Mouse (Mus musculus) liver, embryonic 14.5 days (tissue): ENCODE data around the gene Abhd17c. TPM values are rescaled to one million over a fixed set of nuclear protein-coding genes. Genes with fewer than 3 reads are reported as not detected.

ENCODE experiments used
- ATAC-seq: fragments of 200-750 bp; cut with Nextera tagmentation; 2 replicates; pipeline ENCODE4 v1.8.0; 2017; ENCODE audit warnings: moderate number of reproducible peaks, mild to moderate bottlenecking, moderate library complexity; ENCODE audit not compliant: insufficient read depth
- DNase-seq, 3 experiments: peaks; one replicate each; pipeline ENCODE4 v3.0.0-alpha.2; 2012 to 2013; ENCODE audit warnings: low read depth in 3 of 3, low spot score in 3 of 3
- H3K27ac ChIP-seq: fragments of 300-500 bp; sonication (generic); 2 replicates; pipeline ENCODE4 v1.5.1; 2014; ENCODE audit warnings: moderate library complexity, mild to moderate bottlenecking, control low read depth, inconsistent platforms
- H3K27me3 ChIP-seq: fragments of 300-500 bp; sonication (generic); 2 replicates; pipeline ENCODE4 v1.6.1; 2014; ENCODE audit warnings: mild to moderate bottlenecking, low read length, moderate library complexity; ENCODE audit not compliant: control insufficient read depth, insufficient read depth
- H3K36me3 ChIP-seq: fragments of 300-500 bp; sonication (generic); replicated peaks from 2 replicates; pipeline ENCODE4 v1.6.1; 2014; ENCODE audit warnings: low read depth; ENCODE audit not compliant: control insufficient read depth, insufficient read depth
- H3K4me1 ChIP-seq, 2 experiments: fragments of 200-500 bp in 1 of 2; fragments of 300-500 bp in 1 of 2; sonication (generic) in 1 of 2; replicated peaks; 2 replicates each; pipeline ENCODE4 v1.6.1; 2012 to 2014; ENCODE audit warnings: antibody characterized with exemption in 1 of 2, inconsistent platforms in 1 of 2, low read length in 1 of 2; ENCODE audit not compliant: control insufficient read depth in 2 of 2, insufficient read depth in 2 of 2
- H3K4me2 ChIP-seq: fragments of 300-500 bp; sonication (generic); 2 replicates; pipeline ENCODE4 v1.6.1; 2014; ENCODE audit warnings: low read depth, mild to moderate bottlenecking, control low read depth, moderate library complexity
- H3K4me3 ChIP-seq, 2 experiments: fragments of 200-500 bp in 1 of 2; fragments of 300-500 bp in 1 of 2; sonication (generic) in 1 of 2; 2 replicates each; pipeline ENCODE4 v1.5.1; 2012 to 2014; ENCODE audit warnings: low read depth in 2 of 2, low read length in 2 of 2, mild to moderate bottlenecking in 2 of 2, control low read depth in 1 of 2, inconsistent platforms in 1 of 2, moderate library complexity in 1 of 2; ENCODE audit not compliant: insufficient read depth in 1 of 2
- H3K9ac ChIP-seq: fragments of 300-500 bp; sonication (generic); replicated peaks from 2 replicates; pipeline ENCODE4 v1.6.1; 2014; ENCODE audit warnings: mild to moderate bottlenecking, control low read depth, moderate library complexity
- H3K9me3 ChIP-seq: fragments of 300-500 bp; sonication (generic); 2 replicates; pipeline ENCODE4 v1.6.1; 2016; ENCODE audit warnings: low read length, mixed read lengths; ENCODE audit not compliant: control insufficient read depth
- CTCF ChIP-seq: IDR thresholded peaks from 2 replicates; pipeline ENCODE4 v1.5.1; 2016; ENCODE audit warnings: antibody characterized with exemption, low read depth, control low read depth
- EP300 ChIP-seq: IDR thresholded peaks from 2 replicates; pipeline ENCODE4 v1.6.1; 2016; ENCODE audit warnings: antibody characterized with exemption, low read depth
- WGBS: fragments of 180-500 bp; shearing (Covaris S2); extraction: QIAGEN DNeasy Blood & Tissue Kit; methylation state at CpG from one replicate; pipeline ENCODE4 v1.1.7; 2014; ENCODE audit not compliant: insufficient replicate concordance; 5-methylcytosine and 5-hydroxymethylcytosine counted together
- polyA plus RNA-seq, 2 experiments: library from polyadenylated mRNA; depleted of rRNA in 1 of 2; stranded (reverse) in 1 of 2; unstranded in 1 of 2; fragments of >200 nt; fragmentation: Nextera tagmentation in 1 of 2; extraction: Ambion mirVana in 1 of 2; gene quantifications; 2 replicates each; pipeline versions ENCODE4 v1.2.1 to v1.2.3; 2012 to 2014

Abhd17c gene
- polyA plus RNA-seq, 2 experiments = 13.0 to 15.1 TPM

DNA sequence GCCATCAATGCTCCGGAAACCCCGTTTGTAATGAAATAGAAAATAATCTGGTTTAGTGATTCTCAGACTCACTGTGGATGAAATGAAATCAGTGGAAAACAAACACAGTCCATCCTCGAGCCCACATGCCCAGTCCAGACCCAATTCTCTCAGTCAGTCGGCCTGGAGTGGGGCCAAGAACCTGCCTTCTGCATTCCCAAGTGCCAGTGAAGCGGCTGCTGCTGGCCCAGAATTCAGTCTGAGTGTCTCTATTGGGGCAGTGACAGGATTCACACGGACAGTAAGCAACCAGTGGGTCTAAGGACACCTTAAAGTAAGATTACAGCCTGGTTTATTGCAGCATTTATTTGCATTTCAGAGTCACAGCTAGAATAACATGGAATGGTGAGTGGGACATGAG lies 55.2 kb downstream of the Abhd17c start:
- no peaks in the 10 kb centered on the region for H3K27me3 ChIP-seq
- ATAC-seq (no peak), DNase-seq (no peak)
- no peak overlapping the region for H3K4me3 ChIP-seq
- no peaks in the 10 kb centered on the region for H3K36me3 ChIP-seq
- 47% methylated on average over 6 of the region's 6 CpGs for WGBS
- H3K4me2 ChIP-seq = no peak overlapping the region
- H3K9ac ChIP-seq = no peak overlapping the region
- no peaks in the 10 kb centered on the region for H3K9me3 ChIP-seq
- no peak overlapping the region for H3K27ac ChIP-seq
- TF ChIP-seq CTCF = no peak
- no peak for TF ChIP-seq EP300
- H3K4me1 ChIP-seq = no peaks in the 10 kb centered on the region

DNA sequence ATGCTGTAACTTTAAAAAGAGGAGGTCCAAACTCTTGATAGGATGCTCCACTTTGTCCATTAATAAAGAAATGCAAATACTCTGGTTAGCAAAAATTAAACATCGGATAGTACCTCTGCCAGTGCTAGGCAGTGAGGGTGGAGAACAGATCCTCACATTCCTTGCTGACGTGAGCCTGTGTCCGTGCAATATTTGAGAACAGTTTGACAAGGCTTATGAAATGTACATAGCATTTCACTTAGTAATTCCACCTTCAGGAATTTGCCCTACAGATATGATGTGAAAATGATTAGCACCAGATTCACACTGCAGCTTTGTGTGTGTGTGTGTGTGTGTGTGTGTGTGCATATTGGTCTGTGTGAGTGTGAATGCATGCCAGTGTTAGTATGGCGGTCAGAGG lies 60.9 kb downstream of the Abhd17c start:
- no peaks in the 10 kb centered on the region for H3K36me3 ChIP-seq
- TF ChIP-seq CTCF (no peak), EP300 (no peak)
- no peaks in the 10 kb centered on the region for H3K4me1 ChIP-seq
- 68% methylated on average over 4 of the region's 4 CpGs for WGBS
- no peak overlapping the region for H3K27ac ChIP-seq
- no peak overlapping the region for H3K4me3 ChIP-seq
- no peak for DNase-seq
- ATAC-seq = no peak
- H3K27me3 ChIP-seq = peaks cover 16% of the 10 kb centered on the region
- no peak overlapping the region for H3K9ac ChIP-seq
- no peaks in the 10 kb centered on the region for H3K9me3 ChIP-seq
- H3K4me2 ChIP-seq = no peak overlapping the region

DNA sequence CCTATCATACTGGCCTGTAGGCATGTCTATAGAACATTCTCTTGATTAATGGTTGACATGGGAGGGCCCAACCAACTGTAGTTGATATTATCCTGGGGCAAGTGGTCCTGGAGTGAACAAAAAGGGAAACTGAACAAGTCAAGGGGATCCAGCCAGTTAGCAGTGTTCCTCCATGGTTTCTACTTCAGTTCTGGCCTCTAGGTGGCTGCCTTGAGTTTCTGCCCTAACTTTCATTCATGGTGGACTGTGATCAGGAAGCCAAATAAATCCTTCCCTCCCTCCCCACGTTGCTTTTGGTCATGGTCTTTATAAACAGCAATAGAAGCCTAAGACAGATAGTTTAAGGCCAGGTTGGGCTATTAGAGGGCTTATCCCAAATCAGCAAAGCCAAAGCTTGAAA lies 61.9 kb downstream of the Abhd17c start:
- peaks cover 27% of the 10 kb centered on the region for H3K27me3 ChIP-seq
- H3K4me3 ChIP-seq = no peak overlapping the region
- H3K36me3 ChIP-seq = no peaks in the 10 kb centered on the region
- no peak overlapping the region for H3K27ac ChIP-seq
- no peaks in the 10 kb centered on the region for H3K4me1 ChIP-seq
- 5% methylated on average over 1 of the region's 1 CpGs for WGBS
- TF ChIP-seq EP300 (no peak), CTCF (peak; percentile 54)
- DNase-seq (no peak), ATAC-seq (no peak)
- H3K4me2 ChIP-seq = no peak overlapping the region
- H3K9me3 ChIP-seq = no peaks in the 10 kb centered on the region
- H3K9ac ChIP-seq = no peak overlapping the region

DNA sequence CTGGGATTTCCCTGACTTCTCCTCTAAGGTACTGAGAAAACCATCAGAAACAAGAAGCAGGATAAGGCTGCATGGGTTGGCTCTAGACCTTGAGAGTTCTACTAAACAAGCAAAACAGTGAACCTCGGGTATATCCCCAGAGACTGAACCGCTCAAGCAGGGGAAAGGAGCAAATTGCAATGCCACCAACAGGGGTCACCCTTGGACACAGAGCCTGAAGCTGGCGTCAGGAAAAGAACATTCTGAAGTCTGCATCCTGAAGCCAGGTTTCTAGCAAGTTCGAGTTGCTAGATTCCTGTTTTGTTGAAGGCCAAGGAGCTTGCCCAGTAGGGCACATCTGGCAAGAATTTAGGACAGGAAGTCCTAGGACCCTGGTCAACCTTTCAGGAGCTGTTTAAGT lies 62.7 kb downstream of the Abhd17c start:
- peaks cover 28% of the 10 kb centered on the region for H3K27me3 ChIP-seq
- H3K9ac ChIP-seq = no peak overlapping the region
- no peak overlapping the region for H3K4me2 ChIP-seq
- no peak overlapping the region for H3K27ac ChIP-seq
- H3K36me3 ChIP-seq = no peaks in the 10 kb centered on the region
- no peaks in the 10 kb centered on the region for H3K4me1 ChIP-seq
- TF ChIP-seq EP300 (no peak), CTCF (peak; percentile 80)
- no peaks in the 10 kb centered on the region for H3K9me3 ChIP-seq
- ATAC-seq (no peak), DNase-seq (peak in 2 of 3 experiments; percentile 20 to 22)
- WGBS = 7% methylated on average over 4 of the region's 4 CpGs
- H3K4me3 ChIP-seq = no peak overlapping the region

DNA sequence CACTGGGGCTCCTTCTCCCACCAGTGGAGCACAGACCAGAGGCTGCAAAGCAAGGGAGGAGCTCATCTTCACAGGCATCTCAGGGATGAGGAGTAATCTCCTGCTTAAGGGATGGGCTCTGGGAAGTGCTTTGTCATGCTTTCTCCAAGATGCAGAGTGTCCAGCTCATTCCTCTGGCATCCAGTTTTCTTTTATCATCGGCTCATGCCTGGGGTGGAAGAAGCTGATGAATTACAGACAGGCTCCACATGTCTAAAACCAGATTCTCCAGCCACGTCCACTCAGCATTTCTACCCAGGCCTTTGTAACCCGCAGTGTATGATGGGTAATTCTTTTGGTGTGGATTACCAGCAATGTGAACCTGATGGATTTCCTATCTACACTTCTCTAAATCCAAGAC lies 63.5 kb downstream of the Abhd17c start:
- no peaks in the 10 kb centered on the region for H3K9me3 ChIP-seq
- no peak overlapping the region for H3K4me2 ChIP-seq
- WGBS = 53% methylated on average over 3 of the region's 3 CpGs
- DNase-seq (no peak), ATAC-seq (no peak)
- H3K9ac ChIP-seq = no peak overlapping the region
- no peak overlapping the region for H3K27ac ChIP-seq
- no peak for TF ChIP-seq EP300
- TF ChIP-seq CTCF = no peak
- H3K4me3 ChIP-seq = no peak overlapping the region
- H3K27me3 ChIP-seq = peaks cover 28% of the 10 kb centered on the region
- no peaks in the 10 kb centered on the region for H3K36me3 ChIP-seq
- H3K4me1 ChIP-seq = no peaks in the 10 kb centered on the region
